8 mouse cellular contexts compared by ENCODE assay signal in the genomic region with DNA sequence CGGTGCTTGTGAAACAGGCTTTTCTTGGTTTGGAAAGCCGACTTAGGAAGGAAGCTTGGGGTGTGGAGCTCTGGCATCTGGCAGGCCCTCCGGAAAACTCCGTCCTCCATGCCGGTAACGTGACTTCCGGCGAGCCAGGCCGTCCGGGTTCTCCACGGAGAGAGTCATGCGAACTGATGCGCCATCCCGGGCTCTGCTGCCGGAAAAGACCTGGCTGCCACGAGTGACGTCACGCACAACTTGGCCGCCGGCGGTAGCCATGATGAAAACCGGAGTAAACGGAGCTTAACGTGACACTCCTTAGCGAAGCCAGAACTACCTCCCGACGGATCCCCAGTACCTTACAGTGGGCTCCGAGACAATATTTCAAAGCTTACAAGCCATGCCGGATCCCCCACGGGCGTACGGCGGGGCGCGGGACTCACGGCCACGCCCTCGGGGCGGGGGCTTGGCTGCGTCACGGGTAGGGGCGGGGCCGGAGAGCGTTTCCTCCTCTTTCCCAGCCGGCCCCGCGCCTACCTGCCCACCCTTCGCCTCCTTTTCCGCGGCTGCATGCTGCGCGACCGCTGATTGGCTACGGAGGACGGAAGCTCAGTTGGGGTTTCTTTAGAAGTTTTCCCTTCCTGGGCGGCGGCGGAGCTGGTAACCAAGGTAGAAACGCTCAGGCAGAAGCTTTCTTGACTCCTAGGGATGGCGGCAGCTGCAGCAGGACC. TPM values are rescaled to one million over a fixed set of nuclear protein-coding genes. Genes with fewer than 3 reads are reported as not detected.
A peak's percentile ranks its signal among the peaks of the same experiment; 100 is the strongest.
DNase-seq lines count a peak whose midpoint lies in the region; ATAC-seq and TF ChIP-seq lines count a peak whose summit lies in the region.

Gene Sugt1 (plus strand): TSS at position 553 of the 713 bp plus-strand sequence.

- 0 out of 2 replicates have a peak, but pooled peaks have one; percentile 30 for TF ChIP-seq EP300 in liver, embryonic 14.5 days (IDR thresholded peaks at IDR 0.05; ENCODE audit: low read depth)
- no peak for TF ChIP-seq EP300 in stomach, postnatal 0 days (optimal IDR thresholded peaks at IDR 0.05)

- no peaks in the 10 kb centered on the region for H3K9me3 ChIP-seq in forebrain, embryonic 10.5 days
- no peaks in the 10 kb centered on the region for H3K9me3 ChIP-seq in heart, embryonic 15.5 days (replicated peaks)
- no peaks in the 10 kb centered on the region for H3K9me3 ChIP-seq in liver, embryonic 14.5 days (ENCODE audit: control insufficient read depth, low read length)
- H3K9me3 ChIP-seq in neural tube, embryonic 11.5 days (ENCODE audit: control insufficient read depth, low read length), result no peaks in the 10 kb centered on the region
- H3K9me3 ChIP-seq in stomach, postnatal 0 days (ENCODE audit: control insufficient read depth, low read length), result no peaks in the 10 kb centered on the region

- H3K9ac ChIP-seq in heart, embryonic 15.5 days, result peak within 1 kb of the TSS; percentile 69
- H3K9ac ChIP-seq in liver, embryonic 14.5 days (replicated peaks), result peak within 1 kb of the TSS; percentile 84
- H3K9ac ChIP-seq in neural tube, embryonic 11.5 days (ENCODE audit: low read length), result peak within 1 kb of the TSS; percentile 64
- H3K9ac ChIP-seq in stomach, postnatal 0 days (ENCODE audit: low read length), result peak within 1 kb of the TSS; percentile 68

- peaks cover 27% of the 10 kb centered on the region for H3K36me3 ChIP-seq in forebrain, embryonic 10.5 days (replicated peaks)
- H3K36me3 ChIP-seq in heart, embryonic 15.5 days, result peaks cover 4% of the 10 kb centered on the region; the same call in 1 of the 2 replicates
- peaks cover 3% of the 10 kb centered on the region for H3K36me3 ChIP-seq in liver, embryonic 14.5 days (replicated peaks; ENCODE audit: control insufficient read depth, insufficient read depth, low read depth)
- H3K36me3 ChIP-seq in neural tube, embryonic 11.5 days (ENCODE audit: control insufficient read depth, insufficient read depth, low read length), result no peaks in the 10 kb centered on the region
- H3K36me3 ChIP-seq in stomach, postnatal 0 days (ENCODE audit: control insufficient read depth, insufficient read depth, low read length), result no peaks in the 10 kb centered on the region

- H3K4me2 ChIP-seq in heart, embryonic 15.5 days, result peak within 1 kb of the TSS; percentile 69
- H3K4me2 ChIP-seq in liver, embryonic 14.5 days (ENCODE audit: low read depth), result peak within 1 kb of the TSS; percentile 96
- peak within 1 kb of the TSS; percentile 73 for H3K4me2 ChIP-seq in neural tube, embryonic 11.5 days (ENCODE audit: low read depth)
- H3K4me2 ChIP-seq in stomach, postnatal 0 days (replicated peaks; ENCODE audit: low read depth), result peak within 1 kb of the TSS; percentile 90

- H3K27me3 ChIP-seq in forebrain, embryonic 10.5 days (ENCODE audit: poor library complexity, severe bottlenecking), result no peaks in the 10 kb centered on the region
- no peaks in the 10 kb centered on the region for H3K27me3 ChIP-seq in heart, embryonic 15.5 days
- no peaks in the 10 kb centered on the region for H3K27me3 ChIP-seq in liver, embryonic 14.5 days (ENCODE audit: control insufficient read depth, insufficient read depth, low read length)
- H3K27me3 ChIP-seq in neural tube, embryonic 11.5 days (ENCODE audit: control insufficient read depth, insufficient read depth, low read length), result no peaks in the 10 kb centered on the region
- H3K27me3 ChIP-seq in stomach, postnatal 0 days (ENCODE audit: control insufficient read depth, insufficient read depth, low read length), result no peaks in the 10 kb centered on the region

- H3K4me3 ChIP-seq in forebrain, embryonic 10.5 days, result peak within 1 kb of the TSS; percentile 76
- H3K4me3 ChIP-seq in heart, embryonic 15.5 days, result peak within 1 kb of the TSS; percentile 73
- H3K4me3 ChIP-seq in liver, embryonic 14.5 days (ENCODE audit: insufficient read depth in 1 of 2, low read depth in 2 of 2, low read length in 2 of 2), result peak within 1 kb of the TSS; percentile 76 to 96
- H3K4me3 ChIP-seq in neural tube, embryonic 11.5 days (ENCODE audit: low read depth, low read length), result peak within 1 kb of the TSS; percentile 56
- H3K4me3 ChIP-seq in stomach, postnatal 0 days (ENCODE audit: low read depth, low read length), result peak within 1 kb of the TSS; percentile 63

- no peak for TF ChIP-seq CTCF in liver, embryonic 14.5 days (IDR thresholded peaks at IDR 0.05; ENCODE audit: low read depth)
- no peak for TF ChIP-seq CTCF in stomach, postnatal 0 days (IDR thresholded peaks at IDR 0.05; ENCODE audit: low read depth)

- peak; percentile 96 for DNase-seq in CD8-positive naive resting alpha-beta T cell, adult 2 months (ENCODE audit: low read depth in 2 of 2, low spot score in 2 of 2)
- peak; percentile 91 for DNase-seq in c-Kit-positive CD71-negative TER-119-negative erythroid progenitor cells, embryonic 14.5 days (ENCODE audit: low read depth)
- DNase-seq in forebrain, embryonic 10.5 days (ENCODE audit: extremely low spot score, low spot score), result peak; percentile 97
- peak; percentile 97 to 99 for DNase-seq in kidney, postnatal 25 days
- DNase-seq in liver, embryonic 14.5 days (ENCODE audit: low read depth in 3 of 3, low spot score in 3 of 3), result peak; percentile 94 to 97 (median 96)
- DNase-seq in neural tube, embryonic 11.5 days (ENCODE audit: low spot score), result peak; percentile 96
- DNase-seq in stomach, postnatal 0 days (ENCODE audit: low spot score), result peak; percentile 96

- peak within 1 kb of the TSS; percentile 96 for H3K27ac ChIP-seq in forebrain, embryonic 10.5 days
- peak within 1 kb of the TSS; percentile 96 for H3K27ac ChIP-seq in heart, embryonic 15.5 days
- H3K27ac ChIP-seq in liver, embryonic 14.5 days, result peak within 1 kb of the TSS; percentile 77
- peak within 1 kb of the TSS; percentile 81 for H3K27ac ChIP-seq in neural tube, embryonic 11.5 days (ENCODE audit: low read depth, low read length)
- H3K27ac ChIP-seq in stomach, postnatal 0 days (replicated peaks), result peak within 1 kb of the TSS; percentile 95

- WGBS in forebrain, embryonic 10.5 days, result under 1% methylated on average over 60 of the region's 60 CpGs
- WGBS in heart, embryonic 15.5 days, result under 1% methylated on average over 60 of the region's 60 CpGs
- WGBS in liver, embryonic 14.5 days (ENCODE audit: insufficient replicate concordance), result 0% methylated on average over 60 of the region's 60 CpGs
- under 1% methylated on average over 57 of the region's 60 CpGs for WGBS in neural tube, embryonic 11.5 days
- under 1% methylated on average over 60 of the region's 60 CpGs for WGBS in stomach, postnatal 0 days

- peak; percentile 98 for ATAC-seq in heart, embryonic 15.5 days (replicated peaks; ENCODE audit: insufficient number of reproducible peaks, insufficient read depth, low FRiP score, low read depth)
- ATAC-seq in liver, embryonic 14.5 days (ENCODE audit: insufficient read depth), result peak; percentile 99
- ATAC-seq in neural tube, embryonic 11.5 days (ENCODE audit: insufficient read depth, low FRiP score, low TSS enrichment), result peak; percentile 99
- peak; percentile 99 for ATAC-seq in stomach, postnatal 0 days (ENCODE audit: low FRiP score, low TSS enrichment)

- H3K4me1 ChIP-seq in forebrain, embryonic 10.5 days, result peaks cover 31% of the 10 kb centered on the region
- peaks cover 21% of the 10 kb centered on the region for H3K4me1 ChIP-seq in heart, embryonic 15.5 days (replicated peaks)
- peaks cover 9 to 10% of the 10 kb centered on the region in 2 experiments for H3K4me1 ChIP-seq in liver, embryonic 14.5 days (replicated peaks; ENCODE audit: control insufficient read depth in 2 of 2, insufficient read depth in 2 of 2, low read length in 1 of 2)
- H3K4me1 ChIP-seq in neural tube, embryonic 11.5 days (ENCODE audit: control insufficient read depth, insufficient read depth, low read length), result peaks cover 9% of the 10 kb centered on the region
- peaks cover 2% of the 10 kb centered on the region; the same call in 1 of the 2 replicates for H3K4me1 ChIP-seq in stomach, postnatal 0 days (replicated peaks; ENCODE audit: control insufficient read depth, insufficient read depth)

RNA-seq across cellular contexts. Expression of gene Sugt1, which starts in this region (rescaled TPM):
- 152 and 162 TPM in 2 replicates for polyA plus RNA-seq in forebrain, embryonic 10.5 days (2016; fragmentation: Nextera tagmentation; extraction: Ambion mirVana)
- polyA plus RNA-seq in heart, embryonic 15.5 days (2015; fragmentation: Nextera tagmentation; extraction: Ambion mirVana), result 92.5 and 106 TPM in 2 replicates
- polyA plus RNA-seq in liver, embryonic 14.5 days (2012; rRNA removed), result 3.0 and 15.2 TPM in 2 replicates
- 44.7 and 48.5 TPM in 2 replicates for polyA plus RNA-seq in liver, embryonic 14.5 days (2014; fragmentation: Nextera tagmentation; extraction: Ambion mirVana)
- 153 and 156 TPM in 2 replicates for polyA plus RNA-seq in neural tube, embryonic 11.5 days (2014; fragmentation: Nextera tagmentation; extraction: Ambion mirVana)
- polyA plus RNA-seq in stomach, postnatal 0 days (2015; fragmentation: Nextera tagmentation; extraction: Ambion mirVana), result 70.4 and 73.7 TPM in 2 replicates

Comparison
In these comparisons a context has a peak if more than half of its experiments do, and no peak if none do; other contexts are left out.
1. Peak in every context shown above with its lines: DNase-seq, ATAC-seq, H3K4me3 ChIP-seq and H3K27ac ChIP-seq.